Mouse (Mus musculus) megakaryocyte, embryonic 14.5 days (primary cell): ENCODE results near the gene Rb1.

ENCODE experiments used
- FLI1 ChIP-seq: IDR thresholded peaks from 2 replicates; pipeline ENCODE4 v1.6.1; 2012; ENCODE audit warnings: low read length, inconsistent platforms, mixed read lengths
- GATA1 ChIP-seq: IDR thresholded peaks from 3 replicates; pipeline ENCODE4 v1.6.1; 2012; ENCODE audit warnings: mixed read lengths, low read length, inconsistent platforms, borderline replicate concordance

- TF ChIP-seq GATA1: no peak
- TF ChIP-seq FLI1: no peak
These were observed 38.2 kb upstream of the Rb1 start for GRCm38 (mm10) chr14:73363782-73364181.
